Mouse (Mus musculus): Measurements from ENCODE around the gene Hpn. TPM values are rescaled to one million over a fixed set of nuclear protein-coding genes. Genes with fewer than 3 reads are reported as not detected.

Hpn gene
- total RNA-seq, 2 experiments from 2014 or later, result 1.7 to 2.1 TPM

GRCm38 (mm10) chr7:31113800-31114199 is 1.3 kb downstream of the Hpn start:
- no peak for ATAC-seq (ENCODE audit: poor library complexity, severe bottlenecking)

DNA sequence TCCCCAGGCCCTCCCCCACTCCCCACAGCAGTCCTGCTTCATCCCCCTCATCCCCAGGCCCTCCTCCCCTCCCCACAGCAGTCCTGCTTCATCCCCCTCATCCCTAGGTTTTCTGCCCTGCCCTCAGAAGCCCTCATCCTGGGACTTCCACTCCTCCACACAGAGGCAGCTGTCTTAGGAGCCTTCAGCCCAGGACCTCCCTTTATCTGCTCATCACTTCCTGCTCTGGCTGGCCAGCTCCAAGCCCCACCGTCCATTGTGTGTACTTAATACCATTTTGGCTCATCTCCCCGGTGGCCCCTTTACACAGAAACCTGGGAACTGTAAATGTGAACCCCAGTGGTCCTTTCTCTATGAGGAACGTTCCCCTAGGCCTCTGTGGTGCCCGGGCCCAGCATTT is 3.1 kb downstream of the Hpn start:
- ATAC-seq (ENCODE audit: poor library complexity, severe bottlenecking), result no peak

GRCm38 (mm10) chr7:31110861-31111385 is 4.2 kb downstream of the Hpn start:
- ATAC-seq (ENCODE audit: poor library complexity, severe bottlenecking), result peak; percentile 21; the same call in 1 of the 2 replicates

- no peak for ATAC-seq (ENCODE audit: poor library complexity, severe bottlenecking)
Measured at GRCm38 (mm10) chr7:31109796-31110195, 5.3 kb downstream of the Hpn start.

DNA sequence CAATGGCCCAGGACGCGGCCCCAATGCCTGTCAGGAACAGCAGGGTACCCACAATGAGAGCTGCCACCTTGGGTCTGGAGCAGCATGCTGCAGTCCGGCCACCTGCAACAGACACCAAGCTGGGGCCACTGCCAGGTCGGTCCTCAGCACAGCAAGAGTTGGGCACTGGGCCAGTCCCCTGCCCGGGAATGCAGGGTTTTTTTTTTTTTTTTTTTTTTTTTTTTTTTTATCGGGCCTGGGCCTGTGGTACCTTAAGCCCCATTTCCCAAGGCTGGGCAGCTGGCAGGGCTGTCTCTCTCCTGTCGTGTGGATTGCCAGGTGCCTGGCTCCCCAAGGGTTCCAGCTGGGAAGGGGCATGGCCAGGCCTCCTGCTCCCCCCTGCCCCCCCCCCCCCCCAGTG is 6.0 kb downstream of the Hpn start:
- no peak for ATAC-seq (ENCODE audit: poor library complexity, severe bottlenecking)

GRCm38 (mm10) chr7:31107781-31108180 is 7.3 kb downstream of the Hpn start:
- no peak for ATAC-seq (ENCODE audit: poor library complexity, severe bottlenecking)

- ATAC-seq (ENCODE audit: poor library complexity, severe bottlenecking), result no peak
Measured at GRCm38 (mm10) chr7:31106166-31106565, 8.9 kb downstream of the Hpn start.

GRCm38 (mm10) chr7:31105061-31105768 is 9.9 kb downstream of the Hpn start:
- peak; percentile 79 for ATAC-seq (ENCODE audit: poor library complexity, severe bottlenecking)

DNA sequence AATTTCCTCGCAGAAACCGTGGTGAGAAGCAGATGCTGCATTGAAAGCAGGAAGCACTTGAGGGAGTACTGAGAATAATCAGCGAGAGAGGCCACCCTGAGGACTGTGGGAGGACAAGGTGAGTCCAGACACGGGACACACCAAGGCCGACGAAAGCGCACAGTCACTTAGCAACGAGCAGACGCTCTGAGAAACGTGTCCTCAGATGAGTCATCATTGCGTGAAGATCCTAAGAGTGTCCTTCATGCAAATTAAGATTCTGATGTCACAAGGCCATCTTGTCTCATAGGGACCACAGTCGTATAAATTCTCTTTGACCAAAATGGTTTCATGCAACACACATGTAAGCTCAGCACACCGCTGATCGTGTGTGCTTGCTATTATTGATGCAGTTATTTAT is 14.3 kb downstream of the Hpn start:
- no peak for ATAC-seq (ENCODE audit: poor library complexity, severe bottlenecking)

GRCm38 (mm10) chr7:31099612-31099982 is 15.5 kb downstream of the Hpn start:
- no peak for ATAC-seq (ENCODE audit: poor library complexity, severe bottlenecking)

DNA sequence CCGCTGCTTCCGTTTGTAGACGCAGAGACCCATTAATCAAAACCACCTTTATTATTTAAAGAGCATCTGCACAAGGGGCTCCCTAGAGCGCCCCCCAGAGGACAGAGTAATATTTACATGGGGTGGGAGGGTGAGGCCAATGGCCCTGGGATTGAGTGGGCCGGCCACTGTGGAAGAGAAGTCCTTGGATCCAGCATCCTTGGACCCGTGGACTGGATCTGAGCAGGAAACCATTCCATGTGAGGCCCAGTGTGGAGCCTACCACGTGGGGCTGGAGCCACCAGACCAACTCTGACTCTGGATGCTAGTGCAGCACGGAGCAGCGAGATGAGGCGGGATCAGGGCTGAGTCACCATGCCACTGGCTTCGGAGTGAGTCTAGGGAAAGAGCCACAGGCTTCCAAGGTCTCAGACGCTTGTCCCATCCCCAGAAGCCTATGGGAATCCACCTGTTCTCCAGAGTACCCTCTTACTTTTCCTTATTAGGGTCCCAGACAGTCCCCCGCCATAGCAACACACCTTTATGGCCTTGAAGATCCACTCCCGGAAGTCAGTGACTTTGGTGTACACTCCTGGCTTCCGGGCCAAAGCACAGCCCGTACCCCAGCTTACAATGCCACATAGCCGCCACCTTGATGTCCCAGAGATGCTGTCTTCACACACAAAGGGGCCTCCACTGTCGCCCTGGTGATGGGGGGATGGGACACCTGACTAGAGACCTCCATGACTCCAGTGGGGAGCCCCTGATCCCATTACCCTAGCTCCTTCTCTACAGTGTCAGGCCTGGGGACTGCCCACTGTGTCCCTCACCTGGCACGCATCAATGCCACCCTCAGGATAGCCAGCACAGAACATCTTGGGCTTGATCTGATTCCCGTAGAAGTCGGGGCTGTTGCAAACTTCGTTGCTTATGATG is 16.1 kb downstream of the Hpn start:
- ATAC-seq (ENCODE audit: poor library complexity, severe bottlenecking), result no peak

DNA sequence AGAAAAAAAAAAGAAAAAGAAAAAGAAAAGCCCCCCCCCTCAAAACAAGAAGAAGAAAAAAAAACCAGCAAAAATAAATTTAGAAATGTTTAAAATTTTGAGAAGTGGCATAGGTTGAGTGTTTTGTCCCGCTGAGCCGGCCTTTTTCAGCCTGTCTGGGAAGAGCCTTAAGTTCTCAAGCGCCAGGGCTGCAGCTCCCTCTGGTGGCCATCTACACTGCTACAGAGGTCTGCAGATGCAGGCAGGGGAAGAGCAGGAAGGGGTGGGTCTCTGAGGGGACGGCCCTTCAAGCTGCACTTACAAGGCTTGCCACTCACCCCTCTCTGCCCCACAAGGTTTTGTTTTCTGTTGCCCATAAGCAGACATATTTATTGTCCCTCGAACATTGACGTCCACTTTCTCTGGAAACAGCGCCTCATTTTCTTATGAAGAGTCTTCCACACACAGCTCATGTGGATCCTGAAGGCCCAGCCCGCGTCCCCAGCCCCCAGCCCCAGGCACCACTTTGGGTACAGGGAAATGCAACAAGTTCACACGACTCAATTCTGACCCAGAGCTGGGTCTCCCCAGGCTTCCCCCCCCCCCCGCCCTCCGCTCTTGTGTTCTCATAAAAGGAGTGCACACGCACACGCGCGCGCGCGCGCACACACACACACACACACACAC is 17.4 kb downstream of the Hpn start:
- peak; percentile 98 for ATAC-seq (ENCODE audit: poor library complexity, severe bottlenecking)

DNA sequence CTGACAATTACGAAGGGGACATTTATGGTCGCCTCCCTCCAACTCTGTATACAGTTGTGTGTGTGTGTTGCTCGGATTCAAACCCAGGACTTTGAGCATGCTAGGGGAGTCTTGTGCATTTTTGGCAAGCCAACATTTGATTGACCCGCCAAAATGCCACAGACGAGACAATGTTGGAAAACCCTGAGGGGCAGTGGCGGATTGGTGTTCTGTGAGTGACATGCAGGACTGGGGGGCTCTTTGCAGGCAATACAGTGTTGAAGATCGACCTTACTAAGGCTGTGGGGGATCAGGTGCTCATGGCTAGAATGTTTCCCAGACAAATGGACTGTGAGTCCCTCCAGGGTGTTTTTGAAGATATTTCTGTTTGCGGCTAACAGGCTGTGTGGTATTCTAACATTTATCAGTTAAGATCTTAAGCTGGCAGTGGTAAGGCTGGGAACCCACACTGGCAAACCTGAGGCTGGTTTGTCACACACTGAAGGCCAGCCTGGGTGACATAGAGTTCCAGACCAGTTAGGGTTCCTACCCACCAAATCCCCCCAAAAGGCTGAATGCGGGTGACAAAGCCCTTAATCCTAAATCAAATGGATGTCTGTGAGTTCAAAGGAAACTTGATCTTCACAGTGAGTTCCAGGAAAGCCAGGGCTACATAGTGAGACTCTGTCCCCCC is 18.1 kb downstream of the Hpn start:
- ATAC-seq (ENCODE audit: poor library complexity, severe bottlenecking), result no peak

GRCm38 (mm10) chr7:31094774-31095501 is 20.2 kb downstream of the Hpn start:
- no peak for ATAC-seq (ENCODE audit: poor library complexity, severe bottlenecking)

GRCm38 (mm10) chr7:31089721-31090120 is 25.4 kb downstream of the Hpn start:
- peak; percentile 93 for ATAC-seq (ENCODE audit: poor library complexity, severe bottlenecking)

- ATAC-seq (ENCODE audit: poor library complexity, severe bottlenecking), result no peak
Measured at GRCm38 (mm10) chr7:31088206-31088605, 26.9 kb downstream of the Hpn start.

- no peak for ATAC-seq (ENCODE audit: poor library complexity, severe bottlenecking)
Measured at GRCm38 (mm10) chr7:31087262-31087661, 27.8 kb downstream of the Hpn start.

- peak; percentile 38; the same call in 1 of the 2 replicates for ATAC-seq (ENCODE audit: poor library complexity, severe bottlenecking)
Measured at GRCm38 (mm10) chr7:31086175-31086755, 28.8 kb downstream of the Hpn start.

DNA sequence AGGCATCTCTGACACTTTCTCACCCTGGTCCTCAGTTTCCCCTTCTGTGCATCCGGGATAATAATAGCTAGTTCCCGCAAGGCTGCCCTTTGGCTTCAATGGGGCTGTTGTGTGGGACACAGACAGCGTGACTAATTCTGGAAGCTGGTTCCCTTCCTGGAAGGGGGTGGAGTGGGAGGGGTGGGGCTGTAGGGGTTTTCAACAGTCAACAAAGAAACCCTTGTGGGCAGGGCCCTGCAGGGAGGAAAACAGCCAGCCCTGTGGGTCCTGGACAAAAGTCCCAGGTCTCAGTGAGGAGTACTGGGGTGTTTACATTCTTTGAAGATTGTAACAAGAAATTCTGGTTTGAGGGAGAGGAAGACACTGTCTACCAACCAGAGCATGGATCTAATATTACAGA is 29.9 kb downstream of the Hpn start:
- no peak for ATAC-seq (ENCODE audit: poor library complexity, severe bottlenecking)

DNA sequence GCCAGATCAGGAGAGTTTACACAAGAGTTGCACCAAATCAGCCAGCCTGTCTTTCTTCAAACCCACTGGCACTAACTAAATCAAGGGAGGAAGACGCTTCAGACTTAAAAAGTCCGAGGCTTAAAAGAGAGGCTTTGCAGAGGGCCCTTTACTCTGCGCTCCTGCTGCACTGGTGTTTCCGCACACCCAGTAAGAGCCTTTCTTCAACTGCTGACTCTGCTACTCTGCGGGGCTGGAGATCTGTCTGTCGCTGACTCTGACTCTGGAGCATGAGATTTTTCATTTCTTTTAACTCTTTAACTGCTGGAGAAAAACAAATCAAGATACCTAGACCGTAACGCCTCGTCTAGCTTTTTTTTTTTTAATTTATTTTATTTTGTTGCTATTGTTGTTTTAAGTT is 30.9 kb downstream of the Hpn start:
- ATAC-seq (ENCODE audit: poor library complexity, severe bottlenecking), result no peak
